Mouse (Mus musculus) MEL (cell line): Measurements from ENCODE around the gene Efr3b. TPM values are rescaled to one million over a fixed set of nuclear protein-coding genes. Genes with fewer than 3 reads are reported as not detected.

Source experiments
- DNase-seq: peaks from one replicate; pipeline ENCODE4 v3.0.0; 2011; ENCODE audit warnings: low read depth, low spot score
- H3K27ac ChIP-seq: 2 replicates; pipeline ENCODE4 v1.5.1; 2012; ENCODE audit warnings: low read depth, mild to moderate bottlenecking, control low read depth, low read length, moderate library complexity; ENCODE audit not compliant: control insufficient read depth
- H3K27me3 ChIP-seq, 2 experiments: fragments of 150-350 bp in 1 of 2; sonication (generic) in 1 of 2; 2 replicates each; pipeline ENCODE4 v1.6.1; 2012; ENCODE audit warnings: low read length in 2 of 2, mild to moderate bottlenecking in 2 of 2, improper control_type of control experiment in 1 of 2, moderate library complexity in 1 of 2; ENCODE audit not compliant: insufficient read depth in 2 of 2, control insufficient read depth in 1 of 2
- H3K36me3 ChIP-seq, 2 experiments: 2 replicates each; pipeline ENCODE4 v1.6.1; 2012 to 2014; ENCODE audit warnings: low read length in 2 of 2, improper control_type of control experiment in 1 of 2, inconsistent platforms in 1 of 2, mild to moderate bottlenecking in 1 of 2; ENCODE audit not compliant: insufficient read depth in 2 of 2, control insufficient read depth in 1 of 2
- H3K4me1 ChIP-seq, 2 experiments: fragments of 150-350 bp in 1 of 2; sonication (generic) in 1 of 2; 2 replicates each; pipeline ENCODE4 v1.6.1; 2012; ENCODE audit warnings: low read length in 2 of 2, improper control_type of control experiment in 1 of 2, mild to moderate bottlenecking in 1 of 2; ENCODE audit not compliant: insufficient read depth in 2 of 2, control insufficient read depth in 1 of 2
- H3K4me3 ChIP-seq, 2 experiments: fragments of 150-350 bp in 1 of 2; sonication (generic) in 1 of 2; 2 replicates each; pipeline ENCODE4 v1.5.1; 2012; ENCODE audit warnings: low read depth in 2 of 2, low read length in 2 of 2, mild to moderate bottlenecking in 2 of 2, moderate library complexity in 2 of 2, control low read depth in 1 of 2, improper control_type of control experiment in 1 of 2; ENCODE audit not compliant: control insufficient read depth in 1 of 2, insufficient read depth in 1 of 2
- H3K79me2 ChIP-seq: 2 replicates; pipeline ENCODE4 v1.6.1; 2012; ENCODE audit warnings: mild to moderate bottlenecking, low read length, moderate library complexity; ENCODE audit not compliant: control insufficient read depth, poor library complexity, insufficient read depth
- H3K9ac ChIP-seq: 2 replicates; pipeline ENCODE4 v1.6.1; 2012; ENCODE audit warnings: low read depth, mild to moderate bottlenecking, control low read depth, low read length, moderate library complexity; ENCODE audit not compliant: control insufficient read depth, poor library complexity, severe bottlenecking
- H3K9me3 ChIP-seq: fragments of 150-350 bp; sonication (generic); replicated peaks from 2 replicates; pipeline ENCODE4 v1.6.1; 2012; ENCODE audit warnings: mild to moderate bottlenecking, low read length, improper control_type of control experiment, moderate library complexity; ENCODE audit not compliant: insufficient read depth
- CHD2 ChIP-seq: IDR thresholded peaks from 2 replicates; pipeline ENCODE4 v1.6.1; 2011; ENCODE audit warnings: low read length, improper control_type of control experiment
- CTCF ChIP-seq, 3 experiments: IDR thresholded peaks in 2 of 3; conservative IDR thresholded peaks in 1 of 3; 2 replicates each; pipeline ENCODE4 v1.5.1; 2011 to 2012; ENCODE audit warnings: low read length in 3 of 3, low read depth in 2 of 3, mild to moderate bottlenecking in 2 of 3, improper control_type of control experiment in 1 of 3, inconsistent platforms in 1 of 3, mixed read lengths in 1 of 3, moderate library complexity in 1 of 3; ENCODE audit not compliant: control insufficient read depth in 1 of 3, insufficient read depth in 1 of 3, poor library complexity in 1 of 3, severe bottlenecking in 1 of 3
- ELF1 ChIP-seq: IDR thresholded peaks from 2 replicates; pipeline ENCODE4 v1.6.1; 2014; ENCODE audit warnings: low read depth, mild to moderate bottlenecking, inconsistent platforms, low read length, improper control_type of control experiment, moderate library complexity
- EP300 ChIP-seq, 2 experiments: IDR thresholded peaks; 2 replicates each; pipeline ENCODE4 v1.6.1; 2011; ENCODE audit warnings: improper control_type of control experiment in 2 of 2, low read length in 2 of 2, low read depth in 1 of 2, mild to moderate bottlenecking in 1 of 2
- GATA1 ChIP-seq: IDR thresholded peaks from 2 replicates; pipeline ENCODE4 v1.6.1; 2011; ENCODE audit warnings: low read depth, low read length, improper control_type of control experiment
- HCFC1 ChIP-seq: IDR thresholded peaks from 2 replicates; pipeline ENCODE4 v1.6.1; 2012; ENCODE audit warnings: low read depth, mild to moderate bottlenecking, inconsistent platforms, low read length, improper control_type of control experiment, moderate library complexity
- KAT2A ChIP-seq: conservative IDR thresholded peaks from 2 replicates; pipeline ENCODE4 v1.6.1; 2012; ENCODE audit warnings: low read depth, low read length, improper control_type of control experiment, inconsistent platforms
- MAZ ChIP-seq: IDR thresholded peaks from 2 replicates; pipeline ENCODE4 v1.6.1; 2012; ENCODE audit warnings: low read depth, mild to moderate bottlenecking, inconsistent platforms, low read length, improper control_type of control experiment
- MEF2A ChIP-seq: IDR thresholded peaks from 2 replicates; pipeline ENCODE4 v1.6.1; 2014; ENCODE audit warnings: low read depth, mild to moderate bottlenecking, inconsistent platforms, low read length, improper control_type of control experiment; ENCODE audit not compliant: poor library complexity, insufficient replicate concordance, severe bottlenecking; ENCODE audit errors: extremely low read depth
- MYB ChIP-seq: IDR thresholded peaks from 2 replicates; pipeline ENCODE4 v1.6.1; 2011; ENCODE audit warnings: mild to moderate bottlenecking, low read depth, low read length, improper control_type of control experiment
- MYC ChIP-seq: IDR thresholded peaks from 2 replicates; pipeline ENCODE4 v1.6.1; 2011; ENCODE audit warnings: low read depth, mild to moderate bottlenecking, low read length, improper control_type of control experiment, moderate library complexity
- NELFE ChIP-seq: IDR thresholded peaks from 2 replicates; pipeline ENCODE4 v1.6.1; 2011; ENCODE audit warnings: low read depth, low read length, improper control_type of control experiment
- NRF1 ChIP-seq: IDR thresholded peaks from 2 replicates; pipeline ENCODE4 v1.6.1; 2014; ENCODE audit warnings: low read depth, mild to moderate bottlenecking, inconsistent platforms, low read length, improper control_type of control experiment, moderate library complexity; ENCODE audit not compliant: poor library complexity, insufficient read depth, severe bottlenecking
- POLR2A ChIP-seq, 2 experiments: IDR thresholded peaks; 2 replicates each; pipeline ENCODE4 v1.6.1; 2011 to 2012; ENCODE audit warnings: low read length in 2 of 2, mild to moderate bottlenecking in 2 of 2, control low read depth in 1 of 2, improper control_type of control experiment in 1 of 2, low read depth in 1 of 2, moderate library complexity in 1 of 2; ENCODE audit not compliant: control insufficient read depth in 1 of 2, insufficient read depth in 1 of 2, poor library complexity in 1 of 2
- POLR2AphosphoS2 ChIP-seq: IDR thresholded peaks from 2 replicates; pipeline ENCODE4 v1.6.1; 2011; ENCODE audit warnings: low read length, improper control_type of control experiment
- RAD21 ChIP-seq: IDR thresholded peaks from 2 replicates; pipeline ENCODE4 v1.6.1; 2011; ENCODE audit warnings: mild to moderate bottlenecking, low read depth, low read length, improper control_type of control experiment
- SIN3A ChIP-seq: IDR thresholded peaks from 2 replicates; pipeline ENCODE4 v1.6.1; 2012; ENCODE audit warnings: low read length, improper control_type of control experiment, inconsistent platforms
- SMC3 ChIP-seq: IDR thresholded peaks from 2 replicates; pipeline ENCODE4 v1.6.1; 2011; ENCODE audit warnings: low read depth, low read length, improper control_type of control experiment
- TAL1 ChIP-seq: IDR thresholded peaks from 2 replicates; pipeline ENCODE4 v1.6.1; 2012; ENCODE audit warnings: mild to moderate bottlenecking, inconsistent platforms, low read length, moderate library complexity, mixed read lengths
- TBP ChIP-seq: IDR thresholded peaks from 2 replicates; pipeline ENCODE4 v1.8.0; 2011; ENCODE audit warnings: low read depth, low read length, improper control_type of control experiment
- TCF12 ChIP-seq: IDR thresholded peaks from 2 replicates; pipeline ENCODE4 v1.6.1; 2014; ENCODE audit warnings: low read depth, mild to moderate bottlenecking, inconsistent platforms, low read length, improper control_type of control experiment, moderate library complexity
- UBTF ChIP-seq: IDR thresholded peaks from 2 replicates; pipeline ENCODE4 v1.6.1; 2012; ENCODE audit warnings: low read depth, mild to moderate bottlenecking, inconsistent platforms, low read length, improper control_type of control experiment, moderate library complexity, borderline replicate concordance; ENCODE audit not compliant: insufficient read depth
- USF1 ChIP-seq: IDR thresholded peaks from 2 replicates; pipeline ENCODE4 v1.6.1; 2014; ENCODE audit warnings: low read depth, mild to moderate bottlenecking, inconsistent platforms, low read length, improper control_type of control experiment, moderate library complexity
- USF2 ChIP-seq, 2 experiments: IDR thresholded peaks; 2 replicates each; pipeline ENCODE4 v1.6.1; 2011 to 2012; ENCODE audit warnings: improper control_type of control experiment in 2 of 2, low read length in 2 of 2, borderline replicate concordance in 1 of 2, inconsistent platforms in 1 of 2, low read depth in 1 of 2, mild to moderate bottlenecking in 1 of 2; ENCODE audit not compliant: insufficient read depth in 1 of 2
- ZC3H11A ChIP-seq: IDR thresholded peaks from 2 replicates; pipeline ENCODE4 v1.6.1; 2012; ENCODE audit warnings: low read depth, mild to moderate bottlenecking, inconsistent platforms, low read length, improper control_type of control experiment
- polyA plus RNA-seq, 2 experiments: library from polyadenylated mRNA; stranded (reverse) in 1 of 2; unstranded in 1 of 2; fragments of >175 nt in 1 of 2; fragments of >200 nt in 1 of 2; gene quantifications; 2 replicates each; pipeline versions ENCODE4 v1.2.1 to v1.2.4; 2012; ENCODE audit warnings: low replicate concordance in 2 of 2, low read depth in 1 of 2; ENCODE audit not compliant: insufficient read length in 2 of 2, insufficient read depth in 1 of 2, missing spikeins in 1 of 2
- total RNA-seq: library from RNA; depleted of rRNA; stranded (reverse); fragments of 300-350 nt; gene quantifications from 2 replicates; pipeline ENCODE4 v1.2.3, GENCODE M21; 2012

Efr3b gene
- total and polyA plus RNA-seq, 3 experiments: 1.5 to 1.7 TPM; not detected in 1

DNA sequence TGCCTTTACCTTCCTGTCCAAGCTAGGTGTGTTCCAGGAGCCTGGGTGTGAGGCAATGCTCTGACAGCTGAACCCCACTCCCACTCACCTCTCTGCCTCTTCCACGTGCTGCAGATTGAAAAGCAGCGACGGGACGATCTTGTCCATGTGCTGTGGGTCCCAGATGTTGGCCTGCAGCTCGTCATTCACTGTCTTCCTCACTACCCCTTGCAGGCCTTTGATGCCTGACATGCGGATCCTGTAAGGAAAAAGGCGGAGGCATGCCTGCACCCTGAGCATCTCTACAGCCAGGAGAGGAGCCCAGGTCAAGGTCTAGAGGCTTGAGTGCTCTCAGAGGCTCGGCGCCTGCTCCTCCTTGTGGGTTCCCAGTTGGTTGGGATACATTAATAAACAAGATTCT is 54.3 kb downstream of the Efr3b start:
- TF ChIP-seq ELF1 (no peak), NELFE (no peak), MEF2A (no peak), UBTF (no peak), MAZ (no peak), SIN3A (no peak), MYC (no peak)
- TF ChIP-seq, all 39 proteins: peak for 0
- no peaks in the 10 kb centered on the region for H3K27me3 ChIP-seq
- no peak overlapping the region for H3K27ac ChIP-seq
- H3K4me1 ChIP-seq: peaks cover 3 to 9% of the 10 kb centered on the region in 2 experiments
- H3K79me2 ChIP-seq: no peaks in the 10 kb centered on the region
- no peak for DNase-seq
- no peak overlapping the region for H3K4me3 ChIP-seq
- H3K9ac ChIP-seq: no peak overlapping the region
- no peaks in the 10 kb centered on the region for H3K9me3 ChIP-seq
- H3K36me3 ChIP-seq: peaks cover 0 to 9% of the 10 kb centered on the region in 2 experiments; a peak in 2 of 4 replicates

DNA sequence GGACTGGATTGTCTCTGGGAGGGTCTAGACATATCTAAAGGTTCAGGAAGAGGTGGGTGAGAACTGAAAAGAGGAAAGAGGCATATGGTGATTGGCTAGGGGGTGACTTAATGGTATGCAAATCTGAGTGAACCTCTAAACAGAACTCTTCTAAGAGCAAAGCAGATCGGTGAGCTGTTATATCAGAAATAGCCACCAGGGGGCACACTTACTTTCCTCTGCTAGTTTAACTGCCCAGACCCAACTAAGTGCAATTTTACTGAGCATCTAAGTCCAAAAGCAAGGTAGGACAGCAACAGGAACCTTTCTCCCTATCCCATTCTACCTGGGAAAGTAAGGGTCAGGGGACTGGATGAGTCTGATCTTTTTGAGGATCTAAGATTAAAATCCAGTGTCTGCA is 55.0 kb downstream of the Efr3b start:
- TF ChIP-seq POLR2A (IDR thresholded peaks at IDR 0.05; ENCODE audit: control insufficient read depth in 1 of 2, insufficient read depth in 1 of 2, low read depth in 1 of 2, low read length in 2 of 2, poor library complexity in 1 of 2): no peak
- peak; percentile 51 to 84 (median 83) for TF ChIP-seq CTCF (IDR thresholded peaks at IDR 0.05 in 2 of 3, conservative IDR thresholded peaks at IDR 0.05 in 1 of 3; ENCODE audit: control insufficient read depth in 1 of 3, insufficient read depth in 1 of 3, low read depth in 2 of 3, low read length in 3 of 3, poor library complexity in 1 of 3, severe bottlenecking in 1 of 3)
- no peak for TF ChIP-seq EP300 (IDR thresholded peaks at IDR 0.05; ENCODE audit: low read depth in 1 of 2, low read length in 2 of 2)
- TF ChIP-seq TAL1: no peak
- no peak for TF ChIP-seq CHD2
- 0 out of 2 replicates have a peak, but pooled peaks have one; percentile 31 for TF ChIP-seq TBP
- TF ChIP-seq TCF12: no peak
- no peak for TF ChIP-seq KAT2A
- TF ChIP-seq ZC3H11A: peak; percentile 72
- TF ChIP-seq POLR2AphosphoS2: no peak
- TF ChIP-seq MYB: no peak
- 0 out of 2 replicates have a peak, but pooled peaks have one; percentile 10 for TF ChIP-seq GATA1
- TF ChIP-seq RAD21: peak; percentile 74
- no peak for TF ChIP-seq NRF1
- TF ChIP-seq MYC: no peak
- TF ChIP-seq UBTF: no peak
- TF ChIP-seq SMC3: peak; percentile 93
- TF ChIP-seq USF2 (IDR thresholded peaks at IDR 0.05; ENCODE audit: borderline replicate concordance in 1 of 2, insufficient read depth in 1 of 2, low read depth in 1 of 2, low read length in 2 of 2): no peak
- no peak for TF ChIP-seq USF1
- no peak for TF ChIP-seq HCFC1
- TF ChIP-seq ELF1: no peak
- TF ChIP-seq, all 39 proteins: peak for 6
- Histone ChIP-seq H3K36me3 (peaks cover 0 to 9% of the 10 kb centered on the region in 2 experiments; a peak in 2 of 4 replicates), H3K27me3 (no peaks in the 10 kb centered on the region), H3K4me1 (peaks cover 3 to 9% of the 10 kb centered on the region in 2 experiments), H3K79me2 (no peaks in the 10 kb centered on the region), H3K4me3 (peak overlapping the region; percentile 32 to 39), H3K9me3 (no peaks in the 10 kb centered on the region), H3K9ac (peak overlapping the region; percentile 55; the same call in 1 of the 2 replicates), H3K27ac (peak overlapping the region; percentile 35; the same call in 1 of the 2 replicates)
- peak; percentile 92 for DNase-seq
